Mouse (Mus musculus): ENCODE measurements around the gene Cog1. TPM values are rescaled to one million over a fixed set of nuclear protein-coding genes. Genes with fewer than 3 reads are reported as not detected.
A peak's percentile ranks its signal among the peaks of the same experiment; 100 is the strongest.

Gene Cog1
- polyA plus RNA-seq, 1 experiment, result 53.0 TPM

- TF ChIP-seq CTCF (IDR thresholded peaks at IDR 0.05; ENCODE audit: borderline replicate concordance, extremely low read depth, insufficient read depth, insufficient read length) (no peak), POLR2A (IDR thresholded peaks at IDR 0.05; ENCODE audit: borderline replicate concordance, extremely low read depth, insufficient read depth, insufficient read length, poor library complexity, severe bottlenecking) (peak; percentile 62)
- DNase-seq (ENCODE audit: low read depth), result peak; percentile 99
These were observed 35.2 kb downstream of the Cog1 start, which contains the start of the genes Fam104a and D11Wsu47e for GRCm38 (mm10) chr11:113683957-113684706. TSS of gene Fam104a (minus strand) at chr11:113684155. TSS of gene D11Wsu47e (plus strand) at chr11:113684412.

- DNase-seq (ENCODE audit: low read depth), result no peak
These were observed 35.9 kb downstream of the Cog1 start for GRCm38 (mm10) chr11:113684707-113685426.

GRCm38 (mm10) chr11:113687031-113687430, 38.1 kb downstream of the Cog1 start:
- peak; percentile 76 for DNase-seq (ENCODE audit: low read depth)
- TF ChIP-seq CTCF (IDR thresholded peaks at IDR 0.05; ENCODE audit: borderline replicate concordance, extremely low read depth, insufficient read depth, insufficient read length) (no peak), POLR2A (IDR thresholded peaks at IDR 0.05; ENCODE audit: borderline replicate concordance, extremely low read depth, insufficient read depth, insufficient read length, poor library complexity, severe bottlenecking) (no peak)

More at GRCm38 (mm10) chr11:113684707-113685426, 35.9 kb downstream of the Cog1 start:
- TF ChIP-seq POLR2A (IDR thresholded peaks at IDR 0.05; ENCODE audit: borderline replicate concordance, extremely low read depth, insufficient read depth, insufficient read length, poor library complexity, severe bottlenecking) (no peak), CTCF (IDR thresholded peaks at IDR 0.05; ENCODE audit: borderline replicate concordance, extremely low read depth, insufficient read depth, insufficient read length) (no peak)

GRCm38 (mm10) chr11:113690506-113690905, 41.5 kb downstream of the Cog1 start:
- no peak for DNase-seq (ENCODE audit: low read depth)
- TF ChIP-seq POLR2A (IDR thresholded peaks at IDR 0.05; ENCODE audit: borderline replicate concordance, extremely low read depth, insufficient read depth, insufficient read length, poor library complexity, severe bottlenecking) (no peak), CTCF (IDR thresholded peaks at IDR 0.05; ENCODE audit: borderline replicate concordance, extremely low read depth, insufficient read depth, insufficient read length) (no peak)

GRCm38 (mm10) chr11:113691318-113691717, 42.3 kb downstream of the Cog1 start:
- no peak for DNase-seq (ENCODE audit: low read depth)
- TF ChIP-seq POLR2A (IDR thresholded peaks at IDR 0.05; ENCODE audit: borderline replicate concordance, extremely low read depth, insufficient read depth, insufficient read length, poor library complexity, severe bottlenecking) (no peak), CTCF (IDR thresholded peaks at IDR 0.05; ENCODE audit: borderline replicate concordance, extremely low read depth, insufficient read depth, insufficient read length) (no peak)

- TF ChIP-seq POLR2A (IDR thresholded peaks at IDR 0.05; ENCODE audit: borderline replicate concordance, extremely low read depth, insufficient read depth, insufficient read length, poor library complexity, severe bottlenecking), result no peak
- TF ChIP-seq CTCF (IDR thresholded peaks at IDR 0.05; ENCODE audit: borderline replicate concordance, extremely low read depth, insufficient read depth, insufficient read length), result no peak
- DNase-seq (ENCODE audit: low read depth), result no peak
These were observed 42.9 kb downstream of the Cog1 start for GRCm38 (mm10) chr11:113691851-113692250.

- no peak for DNase-seq (ENCODE audit: low read depth)
- TF ChIP-seq POLR2A (IDR thresholded peaks at IDR 0.05; ENCODE audit: borderline replicate concordance, extremely low read depth, insufficient read depth, insufficient read length, poor library complexity, severe bottlenecking) (no peak), CTCF (IDR thresholded peaks at IDR 0.05; ENCODE audit: borderline replicate concordance, extremely low read depth, insufficient read depth, insufficient read length) (no peak)
These were observed 48.6 kb downstream of the Cog1 start for GRCm38 (mm10) chr11:113697571-113697970.

GRCm38 (mm10) chr11:113698013-113698545, 49.1 kb downstream of the Cog1 start:
- DNase-seq (ENCODE audit: low read depth), result no peak
- TF ChIP-seq POLR2A (IDR thresholded peaks at IDR 0.05; ENCODE audit: borderline replicate concordance, extremely low read depth, insufficient read depth, insufficient read length, poor library complexity, severe bottlenecking) (no peak), CTCF (IDR thresholded peaks at IDR 0.05; ENCODE audit: borderline replicate concordance, extremely low read depth, insufficient read depth, insufficient read length) (no peak)

GRCm38 (mm10) chr11:113699643-113700042, 50.7 kb downstream of the Cog1 start:
- no peak for TF ChIP-seq POLR2A (IDR thresholded peaks at IDR 0.05; ENCODE audit: borderline replicate concordance, extremely low read depth, insufficient read depth, insufficient read length, poor library complexity, severe bottlenecking)
- no peak for TF ChIP-seq CTCF (IDR thresholded peaks at IDR 0.05; ENCODE audit: borderline replicate concordance, extremely low read depth, insufficient read depth, insufficient read length)

GRCm38 (mm10) chr11:113703758-113704157, 54.8 kb downstream of the Cog1 start:
- DNase-seq (ENCODE audit: low read depth), result peak; percentile 86
- TF ChIP-seq POLR2A (IDR thresholded peaks at IDR 0.05; ENCODE audit: borderline replicate concordance, extremely low read depth, insufficient read depth, insufficient read length, poor library complexity, severe bottlenecking) (no peak), CTCF (IDR thresholded peaks at IDR 0.05; ENCODE audit: borderline replicate concordance, extremely low read depth, insufficient read depth, insufficient read length) (peak; percentile 99)

More at GRCm38 (mm10) chr11:113699643-113700042, 50.7 kb downstream of the Cog1 start:
- no peak for DNase-seq (ENCODE audit: low read depth)

GRCm38 (mm10) chr11:113705966-113706652, 57.1 kb downstream of the Cog1 start:
- no peak for DNase-seq (ENCODE audit: low read depth)
- no peak for TF ChIP-seq POLR2A (IDR thresholded peaks at IDR 0.05; ENCODE audit: borderline replicate concordance, extremely low read depth, insufficient read depth, insufficient read length, poor library complexity, severe bottlenecking)
- TF ChIP-seq CTCF (IDR thresholded peaks at IDR 0.05; ENCODE audit: borderline replicate concordance, extremely low read depth, insufficient read depth, insufficient read length), result no peak

All from brain, embryonic 14.5 days (tissue).